In genomic region chr19:58202627-58203026, GRCm38 (mm10) we compare ENCODE assay signal across 27 mouse cellular contexts.
DNase-seq lines count a peak whose midpoint lies in the region; ATAC-seq and TF ChIP-seq lines count a peak whose summit lies in the region.
"Had no signal": no experiment of that assay in that cellular context is flagged by ENCODE, and none has a peak within 500 bp of the region (broad histone marks: within the 10 kb centered on the region; RNA-seq: fewer than 3 reads in every experiment).

No protein-coding gene starts in this region.

- no peak for TF ChIP-seq CTCF in CH12.LX (conservative IDR thresholded peaks at IDR 0.05 in 1 of 2, IDR thresholded peaks at IDR 0.05 in 1 of 2; ENCODE audit: low read depth in 2 of 2, low read length in 2 of 2)

- 59% methylated on average over 5 of the region's 5 CpGs for whole genome bisulfite sequencing in intestine, embryonic 14.5 days
- 72% methylated on average over 5 of the region's 5 CpGs for WGBS in intestine, embryonic 15.5 days

- no peak overlapping the region for H3K9ac ChIP-seq in intestine, embryonic 14.5 days (ENCODE audit: low read length)
- H3K9ac ChIP-seq in intestine, embryonic 15.5 days: no peak overlapping the region
- no peak overlapping the region for H3K9ac ChIP-seq in CH12.LX (ENCODE audit: insufficient read depth, low read depth)
- H3K9ac ChIP-seq: embryonic facial prominence, embryonic 13.5 days; forebrain, postnatal 0 days; hindbrain, embryonic 12.5 days; hindbrain, embryonic 15.5 days had no signal

- no peak overlapping the region for H3K27ac ChIP-seq in intestine, embryonic 14.5 days (ENCODE audit: low read depth)
- H3K27ac ChIP-seq in intestine, embryonic 15.5 days: no peak overlapping the region
- no peak overlapping the region for H3K27ac ChIP-seq in CH12.LX (ENCODE audit: insufficient read depth, low read depth)
- H3K27ac ChIP-seq: embryonic facial prominence, embryonic 13.5 days; gastrocnemius, adult 2 months; heart, adult 2 months; hindbrain, embryonic 12.5 days; hindbrain, embryonic 15.5 days had no signal

- peak; percentile 43 for DNase-seq in intestine, embryonic 14.5 days (ENCODE audit: low spot score)
- peak; percentile 6 for DNase-seq in CH12.LX (ENCODE audit: extremely low read depth)
- DNase-seq in cerebellum, postnatal 36 days: no peak
- DNase-seq: adrenal gland, postnatal 10 days; adrenal gland, postnatal 36 days; cerebellum, adult 11 months; cerebellum, adult 2 months; cerebellum, adult 9-11 months; cerebellum, postnatal 25 days; forebrain, postnatal 0 days; gastrocnemius, adult 2 months; gastrocnemius, postnatal 14 days; heart, adult 2 months had no signal

- H3K27me3 ChIP-seq in intestine, embryonic 14.5 days (replicated peaks; ENCODE audit: control insufficient read depth, insufficient read depth, low read length): no peaks in the 10 kb centered on the region
- H3K27me3 ChIP-seq in intestine, embryonic 15.5 days (replicated peaks): no peaks in the 10 kb centered on the region
- no peaks in the 10 kb centered on the region for H3K27me3 ChIP-seq in CH12.LX (replicated peaks)
- H3K27me3 ChIP-seq: hindbrain, embryonic 12.5 days; hindbrain, embryonic 15.5 days had no signal

- no peaks in the 10 kb centered on the region for H3K79me2 ChIP-seq in CH12.LX (replicated peaks; ENCODE audit: control insufficient read depth, extremely low read depth, insufficient read depth, poor library complexity, severe bottlenecking)

- TF ChIP-seq RAD21 in CH12.LX (IDR thresholded peaks at IDR 0.05; ENCODE audit: low read depth, low read length): no peak

- no peak for ATAC-seq in intestine, embryonic 14.5 days (replicated peaks; ENCODE audit: low FRiP score, low TSS enrichment, low read depth)
- no peak for ATAC-seq in intestine, embryonic 15.5 days
- peak; percentile 77 for ATAC-seq in common myeloid progenitor, adult 5-6 weeks (replicated peaks; ENCODE audit: low read depth, poor library complexity, severe bottlenecking)
- ATAC-seq in granulocyte monocyte progenitor cell, adult 5-6 weeks (replicated peaks; ENCODE audit: poor library complexity, severe bottlenecking): peak; percentile 97
- no peak for ATAC-seq in cerebellum, adult (ENCODE audit: insufficient number of reproducible peaks, low FRiP score, low TSS enrichment)
- no peak for ATAC-seq in monocyte, adult 5-6 weeks (replicated peaks; ENCODE audit: insufficient number of reproducible peaks, low FRiP score, low TSS enrichment, poor library complexity, severe bottlenecking)
- ATAC-seq: activated CD4-positive, CD25-positive, alpha-beta regulatory T cell, adult 4 months; CD4-positive, CD25-positive, alpha-beta regulatory T cell, adult 4 months; forebrain, embryonic 14.5 days; forebrain, postnatal 0 days; intestine, embryonic 16.5 days had no signal

- H3K36me3 ChIP-seq in intestine, embryonic 14.5 days (ENCODE audit: control insufficient read depth, insufficient read depth, low read length): no peaks in the 10 kb centered on the region
- H3K36me3 ChIP-seq in intestine, embryonic 15.5 days: no peaks in the 10 kb centered on the region
- H3K36me3 ChIP-seq in CH12.LX (replicated peaks in 1 of 2; ENCODE audit: control insufficient read depth in 1 of 2, insufficient read depth in 1 of 2, low read length in 1 of 2): no peaks in the 10 kb centered on the region
- H3K36me3 ChIP-seq: embryonic facial prominence, embryonic 13.5 days; hindbrain, embryonic 12.5 days; hindbrain, embryonic 15.5 days had no signal

- TF ChIP-seq POLR2A in CH12.LX (IDR thresholded peaks at IDR 0.05; ENCODE audit: low read depth, low read length): no peak

- in situ Hi-C loops in CH12.LX (cut with MboI; ENCODE audit: low pct_ligation_motif_present, low pct_unique_long_range_greater_than_20kb, low sequenced_read_pairs): no loop called here

- H3K4me2 ChIP-seq in intestine, embryonic 14.5 days (ENCODE audit: low read length): no peak overlapping the region
- no peak overlapping the region for H3K4me2 ChIP-seq in intestine, embryonic 15.5 days (replicated peaks)
- no peak overlapping the region for H3K4me2 ChIP-seq in CH12.LX (ENCODE audit: insufficient read depth, low read depth, poor library complexity, severe bottlenecking)
- H3K4me2 ChIP-seq: embryonic facial prominence, embryonic 13.5 days; heart, embryonic 11.5 days; hindbrain, embryonic 12.5 days; hindbrain, embryonic 15.5 days had no signal

- TF ChIP-seq EP300 in CH12.LX (IDR thresholded peaks at IDR 0.05; ENCODE audit: low read length): no peak

- H3K4me1 ChIP-seq in intestine, embryonic 14.5 days (replicated peaks; ENCODE audit: control insufficient read depth, insufficient read depth, low read length): peaks cover 6% of the 10 kb centered on the region; the same call in 1 of the 2 replicates
- no peaks in the 10 kb centered on the region for H3K4me1 ChIP-seq in intestine, embryonic 15.5 days (replicated peaks)
- H3K4me1 ChIP-seq in CH12.LX (ENCODE audit: control insufficient read depth in 1 of 2, insufficient read depth in 2 of 2): peaks cover 0 to 11% of the 10 kb centered on the region in 2 experiments; a peak in 2 of 4 replicates

- dilution Hi-C loops in CH12.LX (cut with MboI; ENCODE audit: extremely low pct_ligation_motif_present, extremely low pct_unique_long_range_greater_than_20kb, low sequenced_read_pairs): no loop called here

- H3K9me3 ChIP-seq in intestine, embryonic 14.5 days (ENCODE audit: control insufficient read depth, low read length): no peaks in the 10 kb centered on the region
- H3K9me3 ChIP-seq in intestine, embryonic 15.5 days: no peaks in the 10 kb centered on the region
- H3K9me3 ChIP-seq in CH12.LX (replicated peaks; ENCODE audit: low read length): no peaks in the 10 kb centered on the region
- H3K9me3 ChIP-seq: embryonic facial prominence, embryonic 13.5 days; hindbrain, embryonic 12.5 days; hindbrain, embryonic 15.5 days had no signal

- H3K4me3 ChIP-seq in intestine, embryonic 14.5 days (ENCODE audit: low read depth, low read length): no peak overlapping the region
- no peak overlapping the region for H3K4me3 ChIP-seq in intestine, embryonic 15.5 days (replicated peaks)
- no peak overlapping the region for H3K4me3 ChIP-seq in CH12.LX (replicated peaks in 1 of 3; ENCODE audit: low read depth in 2 of 3, low read length in 2 of 3, poor library complexity in 1 of 3)
- H3K4me3 ChIP-seq: embryonic facial prominence, embryonic 13.5 days; erythroblast, embryonic 14.5 days; gastrocnemius, adult 2 months; heart, adult 2 months; hindbrain, embryonic 12.5 days; hindbrain, embryonic 15.5 days had no signal

TF ChIP-seq in CH12.LX, 34 proteins besides CTCF, POLR2A, EP300 and RAD21:
- TF ChIP-seq JUND (conservative IDR thresholded peaks at IDR 0.05; ENCODE audit: low read depth, low read length) (no peak), TCF12 (IDR thresholded peaks at IDR 0.05; ENCODE audit: low read depth, low read length) (no peak), IRF4 (IDR thresholded peaks at IDR 0.05; ENCODE audit: low read depth, low read length) (0 out of 2 replicates have a peak, but pooled peaks have one; percentile 16)
TF ChIP-seq in CH12.LX: peak in this region for 1.

Comparison
In these comparisons a context has a peak if more than half of its experiments do, and no peak if none do; other contexts are left out.
1. ATAC-seq: peak in common myeloid progenitor, adult 5-6 weeks (single experiment) and granulocyte monocyte progenitor cell, adult 5-6 weeks (single experiment); none in intestine, embryonic 14.5 days (single experiment), intestine, embryonic 15.5 days (single experiment), cerebellum, adult (single experiment) and monocyte, adult 5-6 weeks (single experiment).
2. DNase-seq: peak in intestine, embryonic 14.5 days (single experiment) and CH12.LX (single experiment); none in cerebellum, postnatal 36 days (0 of 2).